Mouse (Mus musculus) neural tube, embryonic 15.5 days (tissue): ENCODE measurements around the gene Lad1. TPM values are rescaled to one million over a fixed set of nuclear protein-coding genes. Genes with fewer than 3 reads are reported as not detected.

ENCODE experiments used
- ATAC-seq: fragments of 200-750 bp; cut with Nextera tagmentation; 2 replicates; pipeline ENCODE4 v1.8.0; 2017; ENCODE audit warnings: mild to moderate bottlenecking, moderate TSS enrichment, moderate library complexity; ENCODE audit not compliant: low FRiP score
- H3K27ac ChIP-seq: fragments of 300-500 bp; sonication (generic); replicated peaks from 2 replicates; pipeline ENCODE4 v1.5.1; 2015; ENCODE audit warnings: mild to moderate bottlenecking, inconsistent platforms
- H3K27me3 ChIP-seq: fragments of 300-500 bp; sonication (generic); replicated peaks from 2 replicates; pipeline ENCODE4 v1.6.1; 2015; ENCODE audit warnings: inconsistent platforms
- H3K36me3 ChIP-seq: fragments of 300-500 bp; sonication (generic); 2 replicates; pipeline ENCODE4 v1.6.1; 2015; ENCODE audit warnings: inconsistent platforms
- H3K4me1 ChIP-seq: fragments of 300-500 bp; sonication (generic); 2 replicates; pipeline ENCODE4 v1.6.1; 2015; ENCODE audit warnings: inconsistent platforms
- H3K4me2 ChIP-seq: fragments of 300-500 bp; sonication (generic); 2 replicates; pipeline ENCODE4 v1.6.1; 2015; ENCODE audit warnings: inconsistent platforms, mild to moderate bottlenecking, moderate library complexity
- H3K4me3 ChIP-seq: fragments of 300-500 bp; sonication (generic); replicated peaks from 2 replicates; pipeline ENCODE4 v1.5.1; 2015; ENCODE audit warnings: mild to moderate bottlenecking, inconsistent platforms
- H3K9ac ChIP-seq: fragments of 300-500 bp; sonication (generic); replicated peaks from 2 replicates; pipeline ENCODE4 v1.6.1; 2015; ENCODE audit warnings: mild to moderate bottlenecking, inconsistent platforms
- H3K9me3 ChIP-seq: fragments of 300-500 bp; sonication (generic); replicated peaks from 2 replicates; pipeline ENCODE4 v1.6.1; 2016; ENCODE audit warnings: inconsistent platforms
- WGBS: fragments of 180-500 bp; shearing (Covaris S2); methylation state at CpG from one replicate; pipeline ENCODE4 v1.1.7; 2015; ENCODE audit warnings: mixed read lengths; 5-methylcytosine and 5-hydroxymethylcytosine counted together
- polyA plus RNA-seq: library from polyadenylated mRNA; unstranded; fragments of >200 nt; fragmentation: Nextera tagmentation; extraction: Ambion mirVana; gene quantifications from 2 replicates; pipeline ENCODE4 v1.2.1, GENCODE M21; 2015

The Lad1 gene
- 0.65 and 15.3 TPM in 2 replicates for polyA plus RNA-seq

- peak within 1 kb of the TSS; percentile 99 for H3K4me2 ChIP-seq
- peak within 1 kb of the TSS; percentile 57 for H3K9ac ChIP-seq
- peaks cover 58% of the 10 kb centered on the region for H3K27me3 ChIP-seq
- H3K4me3 ChIP-seq = peak within 1 kb of the TSS; percentile 49
- peaks cover 13% of the 10 kb centered on the region for H3K4me1 ChIP-seq
- no peaks in the 10 kb centered on the region for H3K9me3 ChIP-seq
- peak; percentile 48; the same call in 1 of the 2 replicates for ATAC-seq
- under 1% methylated on average over 63 of the region's 63 CpGs for WGBS
- no peaks in the 10 kb centered on the region for H3K36me3 ChIP-seq
- H3K27ac ChIP-seq = no peak within 1 kb of the TSS
Measured at GRCm38 (mm10) chr1:135818481-135819086, at the start of gene Lad1. Gene Lad1 (plus strand): TSS chr1:135818598.

- 76% methylated on average over 7 of the region's 7 CpGs for WGBS
- H3K4me1 ChIP-seq = peaks cover 44% of the 10 kb centered on the region
- peaks cover 8% of the 10 kb centered on the region; the same call in 1 of the 2 replicates for H3K36me3 ChIP-seq
- H3K9ac ChIP-seq = no peak overlapping the region
- no peak overlapping the region for H3K27ac ChIP-seq
- H3K9me3 ChIP-seq = no peaks in the 10 kb centered on the region
- no peak overlapping the region for H3K4me3 ChIP-seq
- H3K27me3 ChIP-seq = 0 out of 2 replicates have a peak, but pooled peaks cover 4% of the 10 kb centered on the region
- ATAC-seq = no peak
- no peak overlapping the region for H3K4me2 ChIP-seq
Measured at GRCm38 (mm10) chr1:135770237-135770636, 48.2 kb upstream of the Lad1 start.

GRCm38 (mm10) chr1:135770896-135771572 lies 47.4 kb upstream of the Lad1 start:
- 39% methylated on average over 12 of the region's 12 CpGs for WGBS
- Histone ChIP-seq H3K4me1 (peaks cover 37% of the 10 kb centered on the region), H3K9ac (no peak overlapping the region), H3K36me3 (peaks cover 8% of the 10 kb centered on the region; the same call in 1 of the 2 replicates), H3K27me3 (0 out of 2 replicates have a peak, but pooled peaks cover 4% of the 10 kb centered on the region), H3K4me2 (no peak overlapping the region), H3K9me3 (no peaks in the 10 kb centered on the region), H3K27ac (no peak overlapping the region), H3K4me3 (no peak overlapping the region)
- ATAC-seq = no peak; the same call in 1 of the 2 replicates

GRCm38 (mm10) chr1:135771573-135771970 lies 46.8 kb upstream of the Lad1 start:
- WGBS = 51% methylated on average over 8 of the region's 8 CpGs
- no peaks in the 10 kb centered on the region for H3K9me3 ChIP-seq
- no peak overlapping the region for H3K4me2 ChIP-seq
- no peak for ATAC-seq
- H3K36me3 ChIP-seq = peaks cover 8% of the 10 kb centered on the region; the same call in 1 of the 2 replicates
- no peak overlapping the region for H3K27ac ChIP-seq
- no peak overlapping the region for H3K4me3 ChIP-seq
- H3K9ac ChIP-seq = no peak overlapping the region
- 0 out of 2 replicates have a peak, but pooled peaks cover 4% of the 10 kb centered on the region for H3K27me3 ChIP-seq
- peaks cover 35% of the 10 kb centered on the region for H3K4me1 ChIP-seq

GRCm38 (mm10) chr1:135776596-135776995 lies 41.8 kb upstream of the Lad1 start:
- ATAC-seq = no peak
- no peak overlapping the region for H3K9ac ChIP-seq
- no peak overlapping the region for H3K4me3 ChIP-seq
- H3K27me3 ChIP-seq = peaks cover 2% of the 10 kb centered on the region; the same call in 1 of the 2 replicates
- H3K9me3 ChIP-seq = no peaks in the 10 kb centered on the region
- peaks cover 19% of the 10 kb centered on the region for H3K4me1 ChIP-seq
- H3K4me2 ChIP-seq = no peak overlapping the region
- H3K27ac ChIP-seq = no peak overlapping the region
- no peaks in the 10 kb centered on the region for H3K36me3 ChIP-seq

GRCm38 (mm10) chr1:135777046-135777445 lies 41.4 kb upstream of the Lad1 start:
- Histone ChIP-seq H3K9me3 (no peaks in the 10 kb centered on the region), H3K4me2 (no peak overlapping the region), H3K9ac (no peak overlapping the region), H3K27ac (no peak overlapping the region), H3K4me1 (peaks cover 17% of the 10 kb centered on the region), H3K4me3 (no peak overlapping the region), H3K36me3 (no peaks in the 10 kb centered on the region), H3K27me3 (peaks cover 2% of the 10 kb centered on the region; the same call in 1 of the 2 replicates)
- no peak for ATAC-seq
- WGBS = 97% methylated on average over 1 of the region's 1 CpGs

GRCm38 (mm10) chr1:135778780-135779535 lies 39.4 kb upstream of the Lad1 start, which contains the start of gene Tnni1:
Gene Tnni1 (plus strand): TSS chr1:135779434.
- Histone ChIP-seq H3K36me3 (no peaks in the 10 kb centered on the region), H3K9me3 (no peaks in the 10 kb centered on the region), H3K9ac (no peak within 1 kb of the TSS), H3K27ac (0 out of 2 replicates have a peak within 1 kb of the TSS, but pooled peaks have one; percentile 9), H3K4me3 (no peak within 1 kb of the TSS), H3K27me3 (peaks cover 2% of the 10 kb centered on the region; the same call in 1 of the 2 replicates), H3K4me2 (no peak within 1 kb of the TSS), H3K4me1 (peaks cover 17% of the 10 kb centered on the region)
- ATAC-seq = no peak
- WGBS = 30% methylated on average over 22 of the region's 22 CpGs

GRCm38 (mm10) chr1:135780649-135781048 lies 37.7 kb upstream of the Lad1 start:
- H3K36me3 ChIP-seq = no peaks in the 10 kb centered on the region
- H3K4me1 ChIP-seq = peaks cover 17% of the 10 kb centered on the region
- 22% methylated on average over 4 of the region's 4 CpGs for WGBS
- ATAC-seq = no peak
- H3K9me3 ChIP-seq = no peaks in the 10 kb centered on the region
- no peak overlapping the region for H3K27ac ChIP-seq
- H3K27me3 ChIP-seq = peaks cover 2% of the 10 kb centered on the region; the same call in 1 of the 2 replicates
- H3K9ac ChIP-seq = no peak overlapping the region
- H3K4me2 ChIP-seq = no peak overlapping the region
- H3K4me3 ChIP-seq = no peak overlapping the region

- peaks cover 2% of the 10 kb centered on the region; the same call in 1 of the 2 replicates for H3K27me3 ChIP-seq
- ATAC-seq = peak; percentile 76; the same call in 1 of the 2 replicates
- H3K27ac ChIP-seq = no peak overlapping the region
- H3K9me3 ChIP-seq = no peaks in the 10 kb centered on the region
- WGBS = 8% methylated on average over 13 of the region's 13 CpGs
- peaks cover 17% of the 10 kb centered on the region for H3K4me1 ChIP-seq
- no peaks in the 10 kb centered on the region for H3K36me3 ChIP-seq
- no peak overlapping the region for H3K4me2 ChIP-seq
- H3K4me3 ChIP-seq = no peak overlapping the region
- no peak overlapping the region for H3K9ac ChIP-seq
Measured at GRCm38 (mm10) chr1:135781220-135781619, 37.2 kb upstream of the Lad1 start.

- Histone ChIP-seq H3K27ac (no peak overlapping the region), H3K36me3 (no peaks in the 10 kb centered on the region), H3K9ac (no peak overlapping the region), H3K9me3 (no peaks in the 10 kb centered on the region), H3K4me3 (no peak overlapping the region), H3K27me3 (peaks cover 2% of the 10 kb centered on the region; the same call in 1 of the 2 replicates), H3K4me2 (no peak overlapping the region), H3K4me1 (peaks cover 17% of the 10 kb centered on the region)
- WGBS = 22% methylated on average over 10 of the region's 10 CpGs
- no peak for ATAC-seq
Measured at GRCm38 (mm10) chr1:135782816-135783215, 35.6 kb upstream of the Lad1 start.

GRCm38 (mm10) chr1:135787799-135788198 lies 30.6 kb upstream of the Lad1 start:
- Histone ChIP-seq H3K4me2 (no peak overlapping the region), H3K9me3 (no peaks in the 10 kb centered on the region), H3K4me3 (no peak overlapping the region), H3K9ac (no peak overlapping the region), H3K36me3 (no peaks in the 10 kb centered on the region), H3K27me3 (no peaks in the 10 kb centered on the region; the same call in 1 of the 2 replicates), H3K4me1 (0 out of 2 replicates have a peak, but pooled peaks cover 3% of the 10 kb centered on the region), H3K27ac (no peak overlapping the region)
- ATAC-seq = no peak
- 46% methylated on average over 3 of the region's 3 CpGs for WGBS
